Mouse (Mus musculus) intestine, postnatal 0 days (tissue): ENCODE results near the gene Rassf3. TPM values are rescaled to one million over a fixed set of nuclear protein-coding genes. Genes with fewer than 3 reads are reported as not detected.
A peak's percentile ranks its signal among the peaks of the same experiment; 100 is the strongest.

Experiments
- ATAC-seq: fragments of 200-750 bp; cut with Nextera tagmentation; 2 replicates; pipeline ENCODE4 v1.8.0; 2017; ENCODE audit warnings: mild to moderate bottlenecking, moderate TSS enrichment, moderate library complexity
- H3K27ac ChIP-seq: fragments of 300-500 bp; sonication (generic); 2 replicates; pipeline ENCODE4 v1.5.1; 2014; ENCODE audit warnings: mild to moderate bottlenecking, low read depth, low read length, moderate library complexity
- H3K27me3 ChIP-seq: fragments of 300-500 bp; sonication (generic); replicated peaks from 2 replicates; pipeline ENCODE4 v1.6.1; 2014; ENCODE audit warnings: low read length, mixed read lengths; ENCODE audit not compliant: control insufficient read depth, insufficient read depth
- H3K36me3 ChIP-seq: fragments of 300-500 bp; sonication (generic); 2 replicates; pipeline ENCODE4 v1.6.1; 2014; ENCODE audit warnings: mild to moderate bottlenecking, moderate library complexity; ENCODE audit not compliant: control insufficient read depth, insufficient read depth
- H3K4me1 ChIP-seq: fragments of 300-500 bp; sonication (generic); replicated peaks from 2 replicates; pipeline ENCODE4 v1.6.1; 2014; ENCODE audit warnings: antibody characterized with exemption, low read length, mixed read lengths; ENCODE audit not compliant: control insufficient read depth, insufficient read depth
- H3K4me2 ChIP-seq: fragments of 300-500 bp; sonication (generic); replicated peaks from 2 replicates; pipeline ENCODE4 v1.6.1; 2014; ENCODE audit warnings: low read depth, mild to moderate bottlenecking, moderate library complexity
- H3K4me3 ChIP-seq: fragments of 300-500 bp; sonication (generic); 2 replicates; pipeline ENCODE4 v1.5.1; 2014; ENCODE audit warnings: low read depth, low read length
- H3K9ac ChIP-seq: fragments of 300-500 bp; sonication (generic); 2 replicates; pipeline ENCODE4 v1.6.1; 2014; ENCODE audit warnings: mild to moderate bottlenecking, low read depth, low read length
- H3K9me3 ChIP-seq: fragments of 300-500 bp; sonication (generic); 2 replicates; pipeline ENCODE4 v1.6.1; 2016; ENCODE audit warnings: mixed run types; ENCODE audit not compliant: control insufficient read depth
- CTCF ChIP-seq: sonication (generic); IDR thresholded peaks from 2 replicates; pipeline ENCODE4 v1.5.1; 2016; ENCODE audit warnings: low read depth, mild to moderate bottlenecking, control low read depth, antibody characterized with exemption, moderate library complexity
- WGBS: fragments of 180-500 bp; shearing (Covaris S2); extraction: QIAGEN DNeasy Blood & Tissue Kit; methylation state at CpG from one replicate; pipeline ENCODE4 v1.1.7; 2014; 5-methylcytosine and 5-hydroxymethylcytosine counted together
- polyA plus RNA-seq: library from polyadenylated mRNA; unstranded; fragments of >200 nt; fragmentation: Nextera tagmentation; extraction: Ambion mirVana; gene quantifications from 2 replicates; pipeline ENCODE4 v1.2.1, GENCODE M21; 2015

The Rassf3 gene
- polyA plus RNA-seq, 1 experiment from 2014 or later = 16.7 TPM

GRCm38 (mm10) chr10:121475101-121475671, 961 bp downstream of the Rassf3 start:
- no peak for ATAC-seq
- TF ChIP-seq CTCF = no peak

GRCm38 (mm10) chr10:121474288-121474687, 1.9 kb downstream of the Rassf3 start:
- Histone ChIP-seq H3K9me3 (no peaks in the 10 kb centered on the region), H3K27me3 (no peaks in the 10 kb centered on the region), H3K4me1 (peaks cover 11% of the 10 kb centered on the region; the same call in 1 of the 2 replicates), H3K27ac (peak overlapping the region; percentile 77), H3K36me3 (no peaks in the 10 kb centered on the region), H3K4me2 (peak overlapping the region; percentile 69), H3K9ac (peak overlapping the region; percentile 67), H3K4me3 (peak overlapping the region; percentile 69)
- whole genome bisulfite sequencing = 16% methylated on average over 4 of the region's 4 CpGs
- TF ChIP-seq CTCF = no peak
- no peak for ATAC-seq

More at GRCm38 (mm10) chr10:121475101-121475671, 961 bp downstream of the Rassf3 start:
- Histone ChIP-seq H3K9me3 (no peaks in the 10 kb centered on the region), H3K9ac (peak overlapping the region; percentile 67), H3K4me2 (peak overlapping the region; percentile 69), H3K27ac (peak overlapping the region; percentile 94), H3K36me3 (no peaks in the 10 kb centered on the region), H3K27me3 (no peaks in the 10 kb centered on the region), H3K4me3 (peak overlapping the region; percentile 69), H3K4me1 (peaks cover 11% of the 10 kb centered on the region; the same call in 1 of the 2 replicates)
- WGBS = under 1% methylated on average over 31 of the region's 31 CpGs

GRCm38 (mm10) chr10:121473723-121474215, 2.4 kb downstream of the Rassf3 start:
- H3K9ac ChIP-seq = 0 out of 2 replicates have a peak overlapping the region, but pooled peaks have one; percentile 26
- peak overlapping the region; percentile 69 for H3K4me3 ChIP-seq
- WGBS = 11% methylated on average over 12 of the region's 12 CpGs
- no peaks in the 10 kb centered on the region for H3K9me3 ChIP-seq
- H3K27ac ChIP-seq = peak overlapping the region; percentile 77
- H3K4me2 ChIP-seq = peak overlapping the region; percentile 69
- TF ChIP-seq CTCF = no peak
- peak; percentile 15; the same call in 1 of the 2 replicates for ATAC-seq
- peaks cover 14% of the 10 kb centered on the region for H3K4me1 ChIP-seq
- H3K27me3 ChIP-seq = no peaks in the 10 kb centered on the region
- no peaks in the 10 kb centered on the region for H3K36me3 ChIP-seq

- Histone ChIP-seq H3K36me3 (no peaks in the 10 kb centered on the region), H3K4me2 (peak overlapping the region; percentile 69), H3K27ac (no peak overlapping the region), H3K4me3 (0 out of 2 replicates have a peak overlapping the region, but pooled peaks have one; percentile 69), H3K27me3 (no peaks in the 10 kb centered on the region), H3K9ac (no peak overlapping the region), H3K9me3 (no peaks in the 10 kb centered on the region), H3K4me1 (peaks cover 16% of the 10 kb centered on the region)
- WGBS = 65% methylated on average over 11 of the region's 11 CpGs
- ATAC-seq = no peak
- no peak for TF ChIP-seq CTCF
Observed at GRCm38 (mm10) chr10:121472593-121473217, 3.4 kb downstream of the Rassf3 start.

- Histone ChIP-seq H3K4me1 (peaks cover 22% of the 10 kb centered on the region), H3K36me3 (no peaks in the 10 kb centered on the region), H3K4me2 (no peak overlapping the region), H3K4me3 (no peak overlapping the region), H3K9ac (no peak overlapping the region), H3K27ac (no peak overlapping the region), H3K9me3 (no peaks in the 10 kb centered on the region), H3K27me3 (no peaks in the 10 kb centered on the region)
- no peak for TF ChIP-seq CTCF
- no peak for ATAC-seq
- 38% methylated on average over 8 of the region's 8 CpGs for WGBS
Observed at GRCm38 (mm10) chr10:121471570-121472197, 4.5 kb downstream of the Rassf3 start.

GRCm38 (mm10) chr10:121469625-121470024, 6.5 kb downstream of the Rassf3 start:
- Histone ChIP-seq H3K4me2 (no peak overlapping the region), H3K9me3 (no peaks in the 10 kb centered on the region), H3K4me3 (no peak overlapping the region), H3K36me3 (no peaks in the 10 kb centered on the region), H3K27ac (no peak overlapping the region), H3K27me3 (no peaks in the 10 kb centered on the region), H3K9ac (no peak overlapping the region), H3K4me1 (peaks cover 19% of the 10 kb centered on the region)
- 49% methylated on average over 3 of the region's 3 CpGs for WGBS
- no peak for ATAC-seq
- no peak for TF ChIP-seq CTCF
